Mouse (Mus musculus): Measurements from ENCODE around the gene Senp6.

Gene Senp6

DNA sequence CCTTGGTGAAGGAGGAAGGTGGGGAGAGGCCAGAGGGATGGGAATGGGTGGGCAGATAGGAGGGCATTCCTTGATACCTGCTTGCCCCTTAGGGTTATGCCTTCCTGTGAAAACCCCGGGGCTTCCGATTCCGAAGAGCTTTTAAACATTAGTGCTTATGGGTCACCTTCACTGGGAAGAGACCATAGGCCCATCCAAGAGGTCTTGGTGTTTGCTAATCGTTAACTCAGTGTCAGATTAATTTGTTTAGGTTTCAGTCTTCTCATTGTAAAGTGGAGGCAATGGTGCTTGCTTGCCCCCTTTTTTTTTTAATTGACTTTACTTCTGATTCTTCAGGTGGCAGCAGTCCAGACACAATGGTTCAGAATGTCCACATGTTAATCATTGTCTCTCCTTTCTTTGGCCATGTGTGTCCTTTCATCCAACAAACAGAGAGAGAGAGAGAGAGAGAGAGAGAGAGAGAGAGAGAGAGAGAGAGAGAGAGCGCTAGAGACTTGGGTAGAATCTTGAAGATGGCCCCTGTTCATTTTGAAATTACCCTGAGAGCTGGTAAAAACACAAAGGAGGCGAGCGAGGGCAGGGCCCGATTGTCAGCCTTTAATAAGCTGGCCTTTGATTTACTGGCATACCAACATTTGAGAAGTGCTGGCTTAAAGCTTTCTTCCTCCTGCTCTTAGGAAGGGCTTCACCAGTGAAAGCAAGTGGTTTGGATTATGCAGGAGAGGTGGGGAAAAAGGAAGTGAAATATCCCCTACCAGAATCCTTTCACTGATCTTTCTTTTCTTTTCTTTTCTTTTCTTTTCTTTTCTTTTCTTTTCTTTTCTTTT is 105.9 kb downstream of the Senp6 start:
- peak in 1 of 2 experiments; percentile 47 for DNase-seq

DNA sequence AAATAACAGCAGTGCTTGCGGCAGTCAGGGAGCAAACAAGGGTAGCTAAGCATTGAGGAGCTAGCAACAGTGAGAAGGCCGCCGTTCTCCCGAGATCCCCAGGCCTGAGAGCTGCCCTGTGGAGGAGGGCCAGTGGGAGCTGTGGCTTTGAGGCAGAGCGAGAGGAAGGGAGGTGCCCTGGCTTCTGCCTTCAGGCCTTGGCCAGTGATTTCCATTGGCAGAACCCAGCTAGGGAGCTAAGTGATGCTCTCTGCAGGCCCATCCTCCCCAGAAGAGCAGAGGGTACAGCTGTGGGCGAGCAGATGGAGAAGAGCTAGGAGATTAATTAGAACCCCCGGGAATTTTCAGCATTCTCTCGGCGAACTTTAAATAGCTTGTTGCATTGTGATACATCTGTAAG is 106.9 kb downstream of the Senp6 start:
- peak; percentile 67 to 76 for DNase-seq

DNA sequence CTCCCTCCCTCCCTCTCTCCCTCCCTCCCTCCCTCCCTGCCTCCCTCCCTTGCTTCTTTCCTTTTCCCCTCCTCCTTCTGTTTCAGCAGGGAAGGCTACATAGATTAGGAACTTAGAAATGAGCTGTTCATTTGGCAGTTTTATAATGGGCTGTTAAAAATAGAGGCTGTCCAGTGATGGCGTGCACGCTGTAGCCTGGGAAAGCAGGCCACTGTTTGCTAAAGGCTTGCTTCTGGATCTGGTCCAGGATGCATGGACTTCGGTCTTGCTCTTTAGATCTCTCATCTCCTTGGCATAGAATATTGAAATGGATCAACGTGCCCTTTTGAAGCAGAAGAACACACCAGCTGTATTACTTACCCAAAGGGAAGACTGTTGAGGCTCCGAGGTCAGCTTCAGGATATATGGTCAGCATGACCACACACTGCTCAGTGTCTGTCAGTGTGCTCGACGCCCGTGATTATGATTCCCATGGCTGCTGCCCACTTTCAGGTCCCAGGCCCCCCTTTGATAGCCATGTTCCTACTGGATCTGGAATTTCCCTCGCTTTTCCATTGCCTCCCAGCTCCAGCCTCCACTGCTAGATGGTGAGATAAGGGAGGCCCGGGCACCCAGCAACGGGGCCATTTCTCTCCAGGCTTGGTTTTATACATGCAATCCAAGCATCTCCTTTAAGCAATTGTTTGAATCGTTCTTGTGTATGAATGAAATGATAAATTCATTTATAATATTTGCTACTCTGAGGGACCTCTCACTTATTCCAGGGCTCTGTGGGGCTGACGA is 110.2 kb downstream of the Senp6 start:
- peak; percentile 40 to 61 for DNase-seq

DNA sequence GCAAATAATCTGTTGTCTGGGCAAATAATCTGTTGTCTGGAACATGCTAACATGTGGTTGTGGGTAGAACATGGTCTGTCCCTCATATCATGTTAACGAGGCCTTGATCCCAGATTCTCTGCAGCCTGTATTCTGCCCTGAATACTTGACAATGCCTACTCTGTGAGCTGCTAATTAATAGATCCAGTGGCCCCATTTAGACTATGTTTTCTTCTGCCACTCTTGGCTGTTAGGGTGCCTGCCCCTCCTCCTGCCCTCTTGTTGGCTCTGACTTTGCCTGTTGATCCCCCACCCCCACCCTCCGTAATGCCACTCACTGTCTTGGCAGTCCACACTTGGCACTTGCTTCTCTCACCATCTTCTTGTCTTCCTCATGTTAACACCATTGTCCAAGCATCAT is 112.0 kb downstream of the Senp6 start:
- DNase-seq = no peak

DNA sequence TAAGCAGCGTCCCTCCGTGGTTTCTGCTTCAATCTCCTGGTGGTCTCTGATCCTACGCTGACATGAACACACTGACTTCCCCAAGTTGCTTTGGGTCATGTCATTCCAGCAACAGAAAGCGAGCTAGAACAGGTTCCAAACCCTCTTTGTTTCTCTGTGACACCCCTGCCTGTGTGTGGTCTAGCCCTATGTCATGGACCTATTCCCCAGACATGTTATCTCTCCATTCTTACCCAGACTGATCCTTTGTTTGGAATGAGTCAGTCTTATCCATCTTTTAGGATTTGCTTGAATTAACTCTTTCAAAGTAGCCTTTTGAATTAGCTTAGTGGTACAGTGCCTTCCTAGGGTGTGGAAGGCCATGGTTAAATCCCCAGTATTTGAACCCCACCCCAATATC is 113.0 kb downstream of the Senp6 start:
- DNase-seq = no peak

DNA sequence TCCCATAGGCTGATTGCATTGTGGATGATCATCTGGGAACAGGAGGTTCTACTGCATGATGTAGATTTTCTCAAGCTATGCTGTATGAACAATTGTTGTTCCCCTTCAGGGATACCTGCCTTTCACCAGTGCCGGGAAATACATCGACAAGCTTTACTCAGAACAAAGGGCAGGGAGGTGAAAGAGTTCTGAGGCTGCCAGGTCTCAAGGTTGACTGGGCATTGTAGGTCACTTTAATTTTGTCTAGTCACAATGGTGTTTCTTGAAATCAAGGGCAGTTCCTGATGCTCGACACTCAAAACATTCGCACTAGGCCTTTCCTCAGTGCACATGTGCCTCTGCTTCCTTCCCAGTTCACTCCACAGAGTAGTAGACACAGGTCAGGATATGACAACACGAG is 114.1 kb downstream of the Senp6 start:
- no peak for DNase-seq

DNA sequence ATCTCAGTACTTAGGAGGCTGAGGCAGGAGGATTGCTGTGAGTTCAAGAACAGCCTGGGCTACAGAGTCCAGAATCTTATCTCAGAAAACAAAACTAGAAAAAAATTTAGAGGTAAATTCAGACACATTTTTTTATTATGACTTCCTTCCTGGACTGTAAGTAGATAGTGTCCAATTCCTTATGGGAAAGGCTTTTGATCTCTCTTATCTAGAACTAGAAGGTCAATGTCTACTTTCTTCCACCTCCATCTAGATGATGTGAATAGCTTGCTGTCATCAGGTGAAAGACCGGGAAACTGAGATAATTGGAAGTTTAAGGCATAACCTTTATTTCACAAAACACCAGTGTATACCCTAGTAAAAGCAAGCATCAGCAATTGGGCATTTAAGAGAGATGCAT is 115.0 kb downstream of the Senp6 start:
- DNase-seq = no peak

DNA sequence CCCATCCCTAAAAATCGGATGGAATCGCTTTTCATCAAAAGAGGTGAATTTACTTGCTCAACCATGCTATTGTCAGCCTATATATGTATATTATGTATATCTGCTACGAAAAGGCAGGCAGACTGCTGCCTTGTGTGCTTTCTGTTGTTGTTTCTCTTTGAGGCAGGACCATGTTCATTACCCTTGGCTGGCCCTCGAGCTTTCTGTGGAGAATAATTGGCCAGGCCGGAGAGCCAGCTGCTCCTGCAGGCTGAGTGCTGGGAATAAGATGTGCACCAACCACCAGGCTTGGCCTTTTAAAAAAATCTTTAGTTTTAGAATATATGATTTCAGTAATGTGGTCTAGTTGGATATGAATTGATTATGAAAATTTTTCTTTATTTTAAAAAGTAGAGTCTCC is 117.4 kb downstream of the Senp6 start:
- DNase-seq = no peak

DNA sequence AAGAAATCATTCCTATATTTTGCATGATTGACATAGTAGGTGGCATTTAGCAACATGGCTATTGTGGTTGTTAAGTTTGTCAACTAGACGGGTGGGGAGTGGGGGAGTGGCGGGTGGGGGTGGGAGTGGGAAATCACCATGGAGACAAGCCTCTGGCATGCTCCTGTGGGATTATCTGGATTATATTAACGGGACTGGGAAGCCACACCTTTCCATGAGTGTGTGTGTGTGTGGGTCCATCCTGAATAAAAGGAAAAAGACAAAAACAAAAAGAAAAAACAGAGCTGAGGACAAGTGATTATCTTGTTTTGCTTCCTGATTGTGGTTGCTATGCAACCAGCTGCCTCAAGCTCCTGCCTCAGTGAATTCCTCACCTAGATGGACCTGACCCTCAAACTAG is 119.0 kb downstream of the Senp6 start:
- DNase-seq = no peak

DNA sequence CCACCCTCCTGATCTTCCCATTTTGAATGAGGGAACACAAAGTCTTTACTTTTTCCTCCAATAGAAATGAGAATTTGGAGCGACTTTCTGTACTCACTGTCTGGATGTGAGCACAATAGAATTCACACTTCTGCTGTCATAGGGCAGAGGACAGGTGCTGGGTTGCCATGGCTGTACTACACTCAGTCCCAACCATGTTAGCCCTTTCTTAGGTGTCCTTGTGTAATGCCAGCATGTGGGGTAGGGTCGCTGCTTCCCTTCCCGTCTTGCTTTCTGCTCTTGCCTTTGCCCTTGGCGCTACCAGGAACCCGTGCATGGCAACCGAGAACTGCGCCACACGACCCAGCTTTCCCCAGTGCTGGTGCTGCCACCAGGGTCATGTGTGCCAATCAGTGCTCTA is 120.0 kb downstream of the Senp6 start:
- DNase-seq = no peak

DNA sequence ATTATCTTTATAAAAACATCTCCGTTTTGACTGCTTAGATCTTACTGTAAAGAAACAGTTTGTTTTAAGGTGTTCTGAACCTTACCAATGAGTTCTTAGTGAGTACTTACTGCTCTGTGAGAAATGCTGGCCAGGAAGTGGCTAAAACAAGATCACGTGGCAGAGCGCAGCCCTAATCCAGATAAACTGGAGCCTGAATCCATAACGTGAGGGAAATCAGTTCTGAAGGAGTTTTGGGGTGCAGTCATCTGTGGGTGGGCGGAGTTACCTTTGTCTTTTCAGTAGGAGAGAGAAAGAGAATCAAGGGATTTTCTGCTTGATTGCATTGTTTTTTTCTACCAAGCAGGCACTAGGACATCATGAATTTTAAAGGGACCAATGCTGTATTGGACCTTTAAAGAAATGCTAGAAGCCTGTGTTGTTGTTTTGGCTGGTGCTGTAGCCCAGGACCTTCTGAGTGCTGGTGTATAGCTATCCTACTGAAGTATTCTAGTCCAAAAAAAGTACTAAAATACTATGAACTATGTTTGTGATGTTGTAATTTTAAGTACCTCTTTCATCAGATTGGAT is 121.7 kb downstream of the Senp6 start:
- DNase-seq = peak in 1 of 2 experiments; percentile 37

DNA sequence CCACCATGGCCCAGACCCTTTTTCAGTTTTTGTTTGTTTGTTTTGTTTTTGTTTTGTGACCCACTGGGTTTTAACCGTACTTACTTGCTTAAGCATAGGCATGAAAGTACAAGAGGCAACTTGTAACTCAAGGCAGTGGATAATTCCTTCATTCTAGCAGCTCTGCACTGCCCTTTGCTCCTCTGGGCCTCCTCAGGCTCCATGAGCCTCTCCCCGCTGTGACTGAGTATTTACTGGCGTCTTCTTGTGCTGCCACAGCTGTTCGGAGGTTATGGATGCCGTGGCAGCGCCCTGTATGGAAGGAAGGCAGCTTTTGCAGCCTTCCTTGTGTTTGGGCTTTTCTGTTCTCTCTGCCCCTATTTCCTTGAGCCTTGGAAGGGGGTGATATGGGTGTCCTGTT is 124.5 kb downstream of the Senp6 start:
- no peak for DNase-seq

DNA sequence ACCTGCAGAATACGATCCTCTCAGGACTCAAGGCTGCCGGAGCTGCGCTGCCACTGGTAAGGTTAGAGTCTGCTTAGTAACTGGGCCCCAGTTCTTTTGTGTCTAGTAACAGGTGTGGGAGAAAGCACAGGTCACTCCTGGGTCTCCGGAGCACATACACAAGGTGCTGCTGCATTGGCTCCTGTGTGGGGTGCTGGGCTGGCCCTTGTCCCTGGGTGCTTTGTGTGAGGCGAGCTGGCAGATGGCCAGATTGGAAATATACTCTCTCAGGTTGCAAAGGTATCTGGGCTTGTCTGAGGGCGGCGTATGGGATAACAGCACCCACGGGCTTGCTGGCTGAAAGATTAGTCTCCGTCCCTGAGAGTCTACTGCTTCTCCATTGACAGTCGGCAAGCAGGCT is 125.6 kb downstream of the Senp6 start:
- peak; percentile 36 to 58 for DNase-seq

DNA sequence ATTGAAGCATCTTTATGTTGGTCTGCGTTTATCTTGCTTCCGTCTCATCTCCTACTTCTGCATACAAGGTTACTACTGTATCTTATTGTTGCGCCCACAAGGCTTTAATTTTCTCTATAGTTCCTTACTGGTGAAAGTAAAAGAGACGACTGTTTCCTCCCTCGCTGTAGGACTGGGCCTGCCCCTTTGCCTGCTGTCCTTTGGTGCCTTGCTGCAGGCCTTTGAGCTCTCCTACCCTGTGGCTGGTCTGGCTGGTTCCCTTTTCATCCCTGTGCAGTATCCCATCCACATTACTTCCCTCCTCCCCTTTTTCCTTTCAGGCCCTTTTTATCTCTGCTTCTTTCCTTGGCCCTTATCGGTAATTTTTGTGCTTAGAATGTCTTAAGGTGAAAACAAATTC is 127.7 kb downstream of the Senp6 start:
- DNase-seq = peak in 1 of 2 experiments; percentile 1
